Mouse (Mus musculus) monocyte, adult 5-6 weeks (primary cell): ENCODE results near the gene Abcb10. TPM values are rescaled to one million over a fixed set of nuclear protein-coding genes. Genes with fewer than 3 reads are reported as not detected.

Experiments
- ATAC-seq: fragments of 153-309, 156-312 bp; replicated peaks from 2 replicates; pipeline ENCODE4 v1.8.0; 2017; ENCODE audit warnings: mild to moderate bottlenecking; ENCODE audit not compliant: low TSS enrichment, insufficient number of reproducible peaks, severe bottlenecking, poor library complexity, low FRiP score
- total RNA-seq: library from RNA; stranded (forward); fragments of 200-1000, 200-491, 200-594 nt; gene quantifications from 3 replicates; pipeline ENCODE4 v1.2.3, GENCODE M21; 2017

The Abcb10 gene
- total RNA-seq, 1 experiment from 2014 or later = 7.8 TPM

DNA sequence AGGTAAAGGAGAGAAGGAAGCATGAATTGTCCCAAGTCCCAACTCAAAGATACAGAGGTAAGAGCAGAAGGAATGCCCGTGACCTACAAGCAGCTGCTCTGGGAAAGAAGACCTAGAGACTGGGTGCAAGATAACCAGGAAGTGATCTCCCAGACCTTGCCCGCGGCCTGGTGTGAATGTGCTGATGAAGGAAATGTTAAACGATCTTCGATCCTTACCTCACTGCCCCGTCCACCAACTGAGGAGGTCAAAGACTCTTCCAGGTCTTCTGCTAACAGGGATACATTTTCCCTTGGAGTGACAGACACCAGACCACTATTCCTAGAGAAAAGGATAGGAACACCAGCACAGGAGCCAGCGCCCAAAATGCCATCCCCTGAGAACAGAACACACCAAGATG is 53.9 kb downstream of the Abcb10 start:
- ATAC-seq = no peak

DNA sequence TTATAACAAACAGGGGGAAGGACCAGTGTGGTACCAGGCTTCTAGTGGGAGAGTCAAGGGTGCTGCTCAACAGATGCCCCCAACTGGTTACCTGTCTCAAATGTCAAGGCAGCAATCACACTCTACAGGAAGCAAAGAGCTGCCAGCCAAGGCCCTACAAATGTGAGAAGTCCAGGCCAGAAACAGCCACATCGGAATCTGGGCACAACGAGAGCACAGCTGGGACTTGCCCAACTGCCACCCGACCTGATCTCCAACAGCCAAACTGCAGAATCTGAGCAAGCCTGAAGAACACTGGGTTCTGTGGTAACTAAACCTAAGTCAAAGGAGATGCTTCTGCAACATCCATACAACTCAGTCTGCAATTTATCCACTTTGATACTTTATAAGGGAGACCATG is 57.3 kb downstream of the Abcb10 start:
- ATAC-seq = no peak

DNA sequence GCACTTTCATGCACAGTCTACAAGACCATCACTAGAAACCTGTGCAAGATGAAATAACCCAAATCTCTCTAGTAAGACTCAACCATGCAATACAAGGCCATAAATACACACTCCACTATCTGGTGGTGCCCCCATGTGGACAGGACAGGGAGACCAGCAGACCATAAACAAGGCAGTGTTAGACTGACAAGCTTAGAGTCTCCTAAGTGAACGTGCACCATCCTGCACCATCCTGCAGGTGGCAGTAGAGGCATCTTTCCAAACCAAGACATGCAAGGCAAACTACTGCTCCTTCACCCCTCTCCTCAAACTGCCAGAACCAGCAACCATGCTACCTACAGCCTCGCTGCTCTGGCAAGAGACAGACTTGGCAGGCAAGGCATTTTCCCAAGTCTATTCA is 58.2 kb downstream of the Abcb10 start:
- peak; percentile 95 for ATAC-seq

- no peak for ATAC-seq
Observed at GRCm38 (mm10) chr8:123914635-123915034, 68.3 kb downstream of the Abcb10 start.

GRCm38 (mm10) chr8:123912265-123912664 is 70.7 kb downstream of the Abcb10 start:
- ATAC-seq = no peak

DNA sequence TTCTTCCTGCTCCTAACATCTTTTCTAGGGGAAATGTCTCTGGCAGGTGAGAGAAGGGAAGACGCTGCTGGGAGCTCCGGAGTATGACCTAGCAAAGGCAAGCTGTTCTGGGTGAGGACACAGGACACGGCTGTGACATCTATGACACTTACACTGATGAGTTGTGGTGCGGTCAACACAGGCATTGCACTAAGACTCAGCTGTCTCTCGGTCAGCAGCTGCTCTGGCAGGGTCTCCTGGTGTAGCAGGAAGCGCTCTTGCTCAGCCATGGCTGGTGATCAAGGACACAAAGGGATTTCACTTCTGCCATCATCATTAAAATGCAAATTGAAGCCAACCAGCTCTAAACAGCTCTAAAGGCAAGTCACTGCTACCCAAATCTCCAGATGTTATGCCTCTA is 75.3 kb downstream of the Abcb10 start:
- no peak for ATAC-seq

GRCm38 (mm10) chr8:123902653-123903052 is 80.3 kb downstream of the Abcb10 start:
- ATAC-seq = no peak

Other genes with a start within 250 kb of the Abcb10 start
- gene Rab4a, start 177.1 kb downstream of the Abcb10 start, total RNA-seq = 0.68 to 0.86 TPM (median 0.75 TPM) in 3 replicates
- gene Ccsap, start 122.9 kb downstream of the Abcb10 start, total RNA-seq = 3.1 to 8.9 TPM (median 6.7 TPM) in 3 replicates
- not detected in 3 replicates for gene Acta1, start 88.4 kb downstream of the Abcb10 start, total RNA-seq
- gene Nup133, start 33.9 kb downstream of the Abcb10 start, total RNA-seq = 9.4 to 12.3 TPM (median 10.7 TPM) in 3 replicates
- 20.4 to 25.8 TPM (median 24.3 TPM) in 3 replicates for gene Taf5l, start 38.3 kb upstream of the Abcb10 start, total RNA-seq
- 5.7 to 7.1 TPM (median 6.0 TPM) in 3 replicates for gene Urb2, start 38.4 kb upstream of the Abcb10 start, total RNA-seq
- gene Galnt2, start 248.3 kb upstream of the Abcb10 start, total RNA-seq = 39.5 to 77.2 TPM (median 42.9 TPM) in 3 replicates